Mouse (Mus musculus) ES-E14 (cell line): ENCODE data around the gene Jund. TPM values are rescaled to one million over a fixed set of nuclear protein-coding genes. Genes with fewer than 3 reads are reported as not detected.

Experiments
- DNase-seq: peaks from one replicate; pipeline ENCODE4 v3.0.0-alpha.2; 2013; ENCODE audit warnings: low read depth, low spot score
- H3K27ac ChIP-seq: 2 replicates; pipeline ENCODE4 v1.5.1; 2012; ENCODE audit warnings: low read depth, mild to moderate bottlenecking, low read length, moderate library complexity, mixed read lengths; ENCODE audit not compliant: poor library complexity, insufficient read depth, severe bottlenecking
- H3K36me3 ChIP-seq: 2 replicates; pipeline ENCODE4 v1.6.1; 2012; ENCODE audit warnings: mild to moderate bottlenecking, low read length, moderate library complexity, mixed read lengths; ENCODE audit not compliant: control insufficient read depth, poor library complexity, insufficient read depth, severe bottlenecking
- H3K4me1 ChIP-seq, 2 experiments: fragments of 150-350 bp in 1 of 2; sonication (generic) in 1 of 2; 2 replicates each; pipeline ENCODE4 v1.6.1; 2012; ENCODE audit warnings: low read length in 2 of 2, mild to moderate bottlenecking in 1 of 2, mixed read lengths in 1 of 2; ENCODE audit not compliant: control insufficient read depth in 2 of 2, insufficient read depth in 2 of 2, poor library complexity in 1 of 2
- H3K4me3 ChIP-seq, 2 experiments: fragments of 150-350 bp in 1 of 2; sonication (generic) in 1 of 2; 2 replicates each; pipeline ENCODE4 v1.5.1; 2012; ENCODE audit warnings: low read length in 2 of 2, low read depth in 1 of 2, mild to moderate bottlenecking in 1 of 2, mixed read lengths in 1 of 2; ENCODE audit not compliant: insufficient read depth in 1 of 2, poor library complexity in 1 of 2, severe bottlenecking in 1 of 2
- H3K9ac ChIP-seq: 2 replicates; pipeline ENCODE4 v1.6.1; 2012; ENCODE audit warnings: low read depth, mild to moderate bottlenecking, low read length, mixed read lengths; ENCODE audit not compliant: poor library complexity, insufficient read depth, severe bottlenecking
- H3K9me3 ChIP-seq: fragments of 150-350 bp; sonication (generic); 2 replicates; pipeline ENCODE4 v1.6.1; 2012; ENCODE audit warnings: low read depth, mild to moderate bottlenecking, low read length; ENCODE audit not compliant: control insufficient read depth, insufficient read depth
- CHD2 ChIP-seq: IDR thresholded peaks from 2 replicates; pipeline ENCODE4 v1.6.1; 2014; ENCODE audit warnings: mild to moderate bottlenecking, low read depth, low read length, inconsistent platforms
- HCFC1 ChIP-seq: IDR thresholded peaks from 2 replicates; pipeline ENCODE4 v1.6.1; 2012; ENCODE audit warnings: low read length, inconsistent platforms, borderline replicate concordance; ENCODE audit not compliant: insufficient read depth
- MAFK ChIP-seq: IDR thresholded peaks from 2 replicates; pipeline ENCODE4 v1.6.1; 2014; ENCODE audit warnings: mild to moderate bottlenecking, low read depth, low read length, inconsistent platforms; ENCODE audit not compliant: insufficient read depth
- ZC3H11A ChIP-seq: IDR thresholded peaks from 2 replicates; pipeline ENCODE4 v1.6.1; 2012; ENCODE audit warnings: low read depth, mild to moderate bottlenecking, inconsistent platforms, low read length, borderline replicate concordance
- ZNF384 ChIP-seq: IDR thresholded peaks from 2 replicates; pipeline ENCODE4 v1.6.1; 2012; ENCODE audit warnings: low read depth, low read length, inconsistent platforms
- in situ Hi-C, 2 experiments: fragments of 600-800 bp; cut with MboI; formaldehyde crosslinking; loops; one replicate each; pipeline ENCODE4 v1.15.1; 2025; ENCODE audit warnings: low sequenced_read_pairs in 2 of 2, inconsistent platforms in 1 of 2; ENCODE audit not compliant: unreplicated experiment in 2 of 2
- total RNA-seq: library from RNA; depleted of rRNA; stranded (reverse); fragments of 300-350 nt; gene quantifications from 2 replicates; pipeline ENCODE4 v1.2.3, GENCODE M21; 2012; rRNA removed

Gene Jund
- 60.1 TPM in 2 replicates for total RNA-seq

GRCm38 (mm10) chr8:70698310-70699109, at the start of gene Jund:
TSS of gene Jund (plus strand) at chr8:70698949.
- Histone ChIP-seq H3K9ac (peak within 1 kb of the TSS; percentile 97), H3K9me3 (no peaks in the 10 kb centered on the region), H3K36me3 (no peaks in the 10 kb centered on the region), H3K27ac (peak within 1 kb of the TSS; percentile 85), H3K4me3 (peak within 1 kb of the TSS; percentile 81 to 89), H3K4me1 (peaks cover 3 to 22% of the 10 kb centered on the region in 2 experiments; a peak in 3 of 4 replicates)
- DNase-seq, result peak; percentile 99
- TF ChIP-seq ZC3H11A (no peak), CHD2 (no peak; the same call in 1 of the 2 replicates), HCFC1 (peak; percentile 69; the same call in 1 of the 2 replicates)
- in situ Hi-C loops, result no loop called here

GRCm38 (mm10) chr8:70649324-70649723, 49.4 kb upstream of the Jund start:
- Histone ChIP-seq H3K36me3 (peaks cover 14% of the 10 kb centered on the region; the same call in 1 of the 2 replicates), H3K9ac (peak overlapping the region; percentile 74), H3K4me1 (peaks cover 19 to 52% of the 10 kb centered on the region in 2 experiments), H3K9me3 (no peaks in the 10 kb centered on the region), H3K4me3 (peak overlapping the region; percentile 23 to 27; a peak in 3 of 4 replicates), H3K27ac (peak overlapping the region; percentile 83)
- TF ChIP-seq CHD2 (no peak), ZC3H11A (no peak), ZNF384 (no peak), HCFC1 (no peak), MAFK (no peak)
- DNase-seq, result peak; percentile 81
- in situ Hi-C loops, result no loop called here

DNA sequence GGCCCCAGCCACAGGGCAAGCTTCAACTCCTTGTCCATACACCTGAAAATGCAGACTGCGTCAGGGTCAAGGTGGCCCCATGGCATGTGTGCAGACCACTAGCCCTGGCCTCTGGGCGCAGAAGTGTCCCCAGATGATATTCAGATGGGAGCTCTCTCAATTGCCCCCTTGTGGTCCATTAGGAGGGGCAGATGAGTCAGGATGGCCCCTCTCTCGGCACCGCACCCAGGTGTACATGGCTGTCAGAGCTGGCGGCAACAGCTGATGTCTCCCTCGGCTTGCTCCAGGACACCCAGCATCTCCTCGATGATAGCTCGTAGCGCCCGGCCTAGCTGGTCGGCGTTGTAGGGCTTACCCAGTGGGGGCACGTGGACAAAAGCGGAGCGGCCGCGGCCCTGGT, 48.4 kb upstream of the Jund start:
- H3K36me3 ChIP-seq, result peaks cover 20% of the 10 kb centered on the region; the same call in 1 of the 2 replicates

DNA sequence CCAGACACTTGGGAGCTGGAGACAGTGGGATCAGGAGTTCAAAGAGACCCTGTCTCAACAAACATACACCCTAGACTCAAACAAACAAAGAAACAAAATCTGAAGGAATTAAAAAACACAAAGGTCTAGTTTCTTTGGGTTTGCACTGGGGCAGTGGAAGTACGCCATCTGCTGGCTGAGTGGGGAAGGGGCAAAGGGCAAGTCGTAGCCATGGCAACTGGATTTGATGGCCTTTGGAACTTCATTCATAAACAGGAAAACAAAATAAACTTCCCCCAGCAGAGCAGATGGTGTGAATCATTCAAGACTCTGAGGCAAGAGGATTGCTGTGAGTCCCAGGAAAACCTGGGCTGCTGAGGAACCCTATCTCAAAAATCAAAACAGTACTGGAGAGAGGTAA, 45.5 kb upstream of the Jund start:
- TF ChIP-seq ZC3H11A, result 0 out of 2 replicates have a peak, but pooled peaks have one; percentile 0
- no peak for TF ChIP-seq ZNF384
- no peak for TF ChIP-seq HCFC1
- TF ChIP-seq CHD2, result no peak
- no peak for TF ChIP-seq MAFK
- Histone ChIP-seq H3K9me3 (no peaks in the 10 kb centered on the region), H3K4me3 (no peak overlapping the region), H3K36me3 (peaks cover 23% of the 10 kb centered on the region; the same call in 1 of the 2 replicates), H3K27ac (no peak overlapping the region), H3K4me1 (peaks cover 13 to 33% of the 10 kb centered on the region in 2 experiments; a peak in 3 of 4 replicates), H3K9ac (no peak overlapping the region)
- in situ Hi-C loops, result no loop called here
- DNase-seq, result no peak

More for the DNA sequence above, 48.4 kb upstream of the Jund start:
- in situ Hi-C loops, result no loop called here
- no peak for DNase-seq
- Histone ChIP-seq H3K9ac (peak overlapping the region; percentile 46; the same call in 1 of the 2 replicates), H3K4me3 (peak overlapping the region in 1 of 2 experiments; percentile 18), H3K9me3 (no peaks in the 10 kb centered on the region), H3K4me1 (peaks cover 19 to 46% of the 10 kb centered on the region in 2 experiments), H3K27ac (no peak overlapping the region; the same call in 1 of the 2 replicates)
- TF ChIP-seq MAFK (no peak), ZNF384 (no peak), HCFC1 (no peak), CHD2 (no peak), ZC3H11A (no peak)
